In the genomic region with DNA sequence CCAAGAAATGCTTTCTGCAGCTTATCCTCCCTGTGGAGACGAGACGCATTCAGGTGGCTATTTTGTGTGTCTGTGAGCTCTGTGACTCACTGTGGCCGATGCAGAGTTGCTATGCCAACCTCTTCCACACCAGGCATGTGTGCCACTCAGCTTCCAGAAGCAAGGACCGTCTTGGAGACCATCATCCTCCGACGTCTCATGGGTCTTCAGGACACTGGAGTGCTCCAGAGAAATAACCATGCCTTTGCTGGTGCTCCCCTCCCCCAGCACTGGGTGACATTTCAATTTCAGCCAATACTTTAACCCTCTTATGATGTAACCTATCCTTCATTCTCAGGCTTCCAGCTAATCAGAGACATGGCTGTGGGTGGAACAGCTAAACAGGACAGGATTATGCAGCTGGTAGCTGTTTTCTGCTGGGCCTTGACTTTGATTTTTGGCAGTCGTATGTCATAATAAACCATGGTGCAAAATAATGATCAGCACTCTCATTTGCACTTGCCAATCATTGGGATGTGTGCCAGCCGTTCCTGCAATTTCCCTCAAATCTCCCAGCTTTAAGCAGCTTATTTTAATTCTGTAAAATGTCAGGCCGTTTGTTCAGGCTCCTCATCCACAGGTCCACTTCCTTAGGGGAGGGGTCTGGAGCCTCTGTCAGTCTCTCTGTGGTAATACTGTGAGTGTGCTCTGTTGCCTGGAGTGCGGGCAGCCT, we compare ENCODE assay signal across 12 mouse cellular contexts.
DNase-seq lines count a peak whose midpoint lies in the region; ATAC-seq and TF ChIP-seq lines count a peak whose summit lies in the region.
"Had no signal": no experiment of that assay in that cellular context is flagged by ENCODE, and none has a peak within 500 bp of the region (broad histone marks: within the 10 kb centered on the region; RNA-seq: fewer than 3 reads in every experiment).

No protein-coding gene starts in this region.

- H3K4me3 ChIP-seq in forebrain, embryonic 11.5 days (ENCODE audit: low read depth, low read length) = no peak overlapping the region
- no peak overlapping the region for H3K4me3 ChIP-seq in hindbrain, embryonic 10.5 days
- H3K4me3 ChIP-seq in neural tube, embryonic 15.5 days (replicated peaks) = no peak overlapping the region
- H3K4me3 ChIP-seq in kidney, adult 2 months (ENCODE audit: insufficient read depth, low read depth, low read length) = no peak overlapping the region
- H3K4me3 ChIP-seq in thymus, adult 2 months (ENCODE audit: control insufficient read depth, insufficient read depth, low read length) = no peak overlapping the region
- H3K4me3 ChIP-seq: liver, embryonic 13.5 days; myocyte had no signal

- no peak overlapping the region for H3K9ac ChIP-seq in forebrain, embryonic 11.5 days (ENCODE audit: low read length)
- H3K9ac ChIP-seq in neural tube, embryonic 15.5 days (replicated peaks) = no peak overlapping the region
- H3K9ac ChIP-seq: liver, embryonic 13.5 days had no signal

- no peak overlapping the region for H3K27ac ChIP-seq in forebrain, embryonic 11.5 days (ENCODE audit: low read depth, low read length)
- 0 out of 2 replicates have a peak overlapping the region, but pooled peaks have one; percentile 1 for H3K27ac ChIP-seq in hindbrain, embryonic 10.5 days
- peak overlapping the region; percentile 11; the same call in 1 of the 2 replicates for H3K27ac ChIP-seq in neural tube, embryonic 15.5 days (replicated peaks)
- no peak overlapping the region for H3K27ac ChIP-seq in kidney, adult 2 months (ENCODE audit: insufficient read depth, low read depth, low read length)
- no peak overlapping the region for H3K27ac ChIP-seq in thymus, adult 2 months (ENCODE audit: control insufficient read depth, insufficient read depth, low read length)
- H3K27ac ChIP-seq: liver, embryonic 13.5 days had no signal

- peak; percentile 55 for ATAC-seq in forebrain, embryonic 11.5 days (replicated peaks; ENCODE audit: low FRiP score)
- ATAC-seq in neural tube, embryonic 15.5 days (ENCODE audit: low FRiP score) = peak; percentile 45; the same call in 1 of the 2 replicates

- DNase-seq in forebrain, embryonic 11.5 days (ENCODE audit: low spot score) = no peak
- DNase-seq in hindbrain, embryonic 10.5 days (ENCODE audit: low spot score) = no peak
- DNase-seq in left cerebral cortex, adult 11 months (ENCODE audit: low spot score) = peak; percentile 13
- DNase-seq in spleen, postnatal 4 days (ENCODE audit: low spot score in 2 of 2) = no peak
- DNase-seq in kidney, adult 2 months = no peak
- DNase-seq in thymus, postnatal 4 days = no peak
- no peak for DNase-seq in thymus, adult 2 months
- DNase-seq: adrenal gland, adult 8-10 months; cerebellum, postnatal 36 days; liver, embryonic 13.5 days had no signal

- H3K4me2 ChIP-seq in forebrain, embryonic 11.5 days (ENCODE audit: low read depth, low read length, severe bottlenecking) = no peak overlapping the region
- no peak overlapping the region for H3K4me2 ChIP-seq in neural tube, embryonic 15.5 days
- H3K4me2 ChIP-seq: liver, embryonic 13.5 days had no signal

- TF ChIP-seq POLR2A in kidney, adult 2 months (IDR thresholded peaks at IDR 0.05; ENCODE audit: low read depth, low read length) = no peak
- TF ChIP-seq POLR2A in thymus, adult 2 months (IDR thresholded peaks at IDR 0.05; ENCODE audit: control insufficient read depth, extremely low read depth, insufficient read depth, low read length, poor library complexity) = no peak

- TF ChIP-seq CTCF in kidney, adult 2 months (conservative IDR thresholded peaks at IDR 0.05; ENCODE audit: insufficient read depth, insufficient read length, low read depth, low read length) = no peak
- no peak for TF ChIP-seq CTCF in thymus, adult 2 months (IDR thresholded peaks at IDR 0.05; ENCODE audit: borderline replicate concordance, control insufficient read depth, extremely low read depth, insufficient read depth, low read length, poor library complexity)

- WGBS in forebrain, embryonic 11.5 days = 43% methylated on average over 10 of the region's 10 CpGs
- WGBS in hindbrain, embryonic 10.5 days = 65% methylated on average over 10 of the region's 10 CpGs
- WGBS in neural tube, embryonic 15.5 days = 63% methylated on average over 10 of the region's 10 CpGs
- WGBS in kidney, adult 2 months = 75% methylated on average over 10 of the region's 10 CpGs
- WGBS in thymus, adult 2 months = 91% methylated on average over 10 of the region's 10 CpGs

- H3K27me3 ChIP-seq in forebrain, embryonic 11.5 days (ENCODE audit: control insufficient read depth, insufficient read depth, low read length) = no peaks in the 10 kb centered on the region
- no peaks in the 10 kb centered on the region for H3K27me3 ChIP-seq in hindbrain, embryonic 10.5 days (ENCODE audit: insufficient read depth, poor library complexity, severe bottlenecking)
- H3K27me3 ChIP-seq in neural tube, embryonic 15.5 days (replicated peaks) = no peaks in the 10 kb centered on the region
- H3K27me3 ChIP-seq in kidney, adult 2 months (replicated peaks; ENCODE audit: control insufficient read depth, insufficient read depth, low read length) = no peaks in the 10 kb centered on the region
- H3K27me3 ChIP-seq in thymus, adult 2 months (ENCODE audit: control insufficient read depth, insufficient read depth, low read length) = no peaks in the 10 kb centered on the region
- H3K27me3 ChIP-seq: liver, embryonic 13.5 days had no signal

- no peaks in the 10 kb centered on the region for H3K9me3 ChIP-seq in forebrain, embryonic 11.5 days (ENCODE audit: control insufficient read depth, low read length)
- no peaks in the 10 kb centered on the region for H3K9me3 ChIP-seq in hindbrain, embryonic 10.5 days
- H3K9me3 ChIP-seq in neural tube, embryonic 15.5 days (replicated peaks) = no peaks in the 10 kb centered on the region
- H3K9me3 ChIP-seq: liver, embryonic 13.5 days had no signal

- peaks cover 7% of the 10 kb centered on the region for H3K4me1 ChIP-seq in forebrain, embryonic 11.5 days (replicated peaks; ENCODE audit: control insufficient read depth, insufficient read depth, low read length)
- peaks cover 19% of the 10 kb centered on the region for H3K4me1 ChIP-seq in hindbrain, embryonic 10.5 days (replicated peaks)
- H3K4me1 ChIP-seq in neural tube, embryonic 15.5 days = no peaks in the 10 kb centered on the region
- no peaks in the 10 kb centered on the region for H3K4me1 ChIP-seq in kidney, adult 2 months (ENCODE audit: control insufficient read depth, insufficient read depth, low read length)
- no peaks in the 10 kb centered on the region for H3K4me1 ChIP-seq in thymus, adult 2 months (replicated peaks; ENCODE audit: control insufficient read depth, insufficient read depth, low read length)
- H3K4me1 ChIP-seq: liver, embryonic 13.5 days had no signal

- H3K36me3 ChIP-seq in forebrain, embryonic 11.5 days (ENCODE audit: control insufficient read depth, insufficient read depth, low read length) = no peaks in the 10 kb centered on the region
- no peaks in the 10 kb centered on the region for H3K36me3 ChIP-seq in hindbrain, embryonic 10.5 days
- H3K36me3 ChIP-seq in neural tube, embryonic 15.5 days = no peaks in the 10 kb centered on the region
- H3K36me3 ChIP-seq in kidney, adult 2 months (ENCODE audit: control insufficient read depth, insufficient read depth, low read length) = no peaks in the 10 kb centered on the region
- H3K36me3 ChIP-seq in thymus, adult 2 months (ENCODE audit: control insufficient read depth, insufficient read depth, low read length) = no peaks in the 10 kb centered on the region
- H3K36me3 ChIP-seq: liver, embryonic 13.5 days had no signal

Comparison
In these comparisons a context has a peak if more than half of its experiments do, and no peak if none do; other contexts are left out.
1. H3K27ac ChIP-seq: peak in hindbrain, embryonic 10.5 days (single experiment) and neural tube, embryonic 15.5 days (single experiment); none in forebrain, embryonic 11.5 days (single experiment), kidney, adult 2 months (single experiment) and thymus, adult 2 months (single experiment).